Mouse (Mus musculus): ENCODE results near the gene Ugt1a10. TPM values are rescaled to one million over a fixed set of nuclear protein-coding genes. Genes with fewer than 3 reads are reported as not detected.

Ugt1a10 gene
- total RNA-seq (2023) = not detected

DNA sequence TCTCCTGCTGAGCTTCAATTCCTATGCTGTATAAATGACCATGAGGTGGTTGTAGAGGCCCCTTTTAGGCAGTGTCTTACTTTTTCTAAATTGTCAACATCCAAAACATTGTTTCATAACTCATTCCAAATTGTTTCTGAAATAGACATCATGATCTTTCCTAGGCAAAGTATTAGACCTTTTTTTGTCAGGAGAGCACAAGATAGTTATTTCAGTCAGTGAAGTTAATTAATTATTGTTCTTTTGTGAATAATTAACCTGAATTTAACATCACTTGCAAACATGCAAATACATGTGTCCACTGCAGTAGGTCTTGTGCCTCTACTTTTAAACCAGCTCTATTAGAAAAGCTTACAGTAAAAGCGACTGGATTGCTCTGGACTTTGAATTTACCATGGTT lies at the start of gene Ugt1a10:
TSS of gene Ugt1a10 (plus strand) at position 301 of the 400 bp plus-strand sequence.

DNA sequence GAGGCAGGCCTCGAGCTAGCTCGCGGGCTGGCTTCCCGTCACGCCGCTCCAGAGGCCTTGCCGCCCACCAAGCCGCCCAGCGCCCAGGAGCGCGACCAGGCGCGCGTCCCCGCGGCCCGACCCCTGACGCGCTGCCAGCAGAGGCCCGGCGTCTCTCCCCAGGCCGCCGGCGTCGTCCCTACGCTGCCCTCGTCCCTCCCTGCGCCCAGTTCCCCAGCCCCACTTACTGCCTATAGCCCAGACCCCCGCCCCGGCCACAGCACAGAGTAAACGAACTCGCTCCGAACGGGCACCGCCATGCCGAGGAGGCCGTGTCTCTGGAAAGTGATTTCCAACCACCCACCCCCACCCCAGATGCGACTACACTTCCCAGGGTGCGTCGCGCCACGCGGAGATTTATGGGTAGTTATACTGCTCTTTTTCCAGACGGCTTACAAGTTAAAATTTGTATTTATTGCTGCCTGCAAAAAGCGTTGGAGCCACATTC lies 46.9 kb upstream of the Ugt1a10 start, which contains the start of gene Usp40:
TSS of gene Usp40 (minus strand) at position 341 of the 487 bp plus-strand sequence.

DNA sequence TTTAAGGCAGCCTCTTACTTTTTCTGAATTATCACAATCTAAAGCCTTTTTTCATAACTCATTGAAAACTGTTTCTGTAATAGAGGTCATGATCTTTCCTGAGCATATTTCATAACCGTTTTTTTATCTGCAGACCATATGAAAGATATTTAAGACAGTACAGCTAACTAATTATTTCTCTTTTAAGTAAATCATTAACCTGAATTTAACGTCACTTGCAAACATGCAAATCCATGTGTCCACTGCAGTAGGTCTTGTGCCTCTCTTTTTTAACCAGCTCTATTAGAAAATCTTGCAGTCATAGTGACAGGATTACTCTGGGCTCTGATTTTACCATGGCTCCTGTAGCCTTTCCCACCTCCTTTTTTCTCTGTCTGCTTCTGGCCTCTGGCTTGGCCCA lies 15.3 kb downstream of the Ugt1a10 start, which contains the start of gene Ugt1a9:
TSS of gene Ugt1a9 (plus strand) at position 306 of the 400 bp plus-strand sequence.

DNA sequence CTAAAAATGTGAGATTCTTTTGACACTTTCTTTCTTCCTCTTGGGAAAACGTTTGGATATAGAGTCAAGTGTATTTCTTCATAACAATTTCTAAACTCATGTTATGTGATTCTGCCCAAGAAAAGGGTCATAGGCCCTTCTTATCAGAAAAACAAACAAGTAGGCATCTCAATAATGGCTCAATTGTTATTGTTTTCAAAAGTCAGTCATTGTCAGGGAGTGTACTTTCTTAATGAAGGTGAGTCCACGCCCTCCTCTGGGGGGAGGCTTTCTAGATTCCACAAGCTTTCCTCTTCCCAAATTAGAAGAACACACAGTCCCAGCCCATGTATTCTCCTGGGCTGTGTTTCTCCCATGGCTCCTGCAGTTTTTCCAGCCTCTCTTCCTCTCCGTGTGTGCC lies 32.3 kb downstream of the Ugt1a10 start, which contains the start of gene Ugt1a8:
TSS of gene Ugt1a8 (plus strand) at position 301 of the 400 bp plus-strand sequence.

DNA sequence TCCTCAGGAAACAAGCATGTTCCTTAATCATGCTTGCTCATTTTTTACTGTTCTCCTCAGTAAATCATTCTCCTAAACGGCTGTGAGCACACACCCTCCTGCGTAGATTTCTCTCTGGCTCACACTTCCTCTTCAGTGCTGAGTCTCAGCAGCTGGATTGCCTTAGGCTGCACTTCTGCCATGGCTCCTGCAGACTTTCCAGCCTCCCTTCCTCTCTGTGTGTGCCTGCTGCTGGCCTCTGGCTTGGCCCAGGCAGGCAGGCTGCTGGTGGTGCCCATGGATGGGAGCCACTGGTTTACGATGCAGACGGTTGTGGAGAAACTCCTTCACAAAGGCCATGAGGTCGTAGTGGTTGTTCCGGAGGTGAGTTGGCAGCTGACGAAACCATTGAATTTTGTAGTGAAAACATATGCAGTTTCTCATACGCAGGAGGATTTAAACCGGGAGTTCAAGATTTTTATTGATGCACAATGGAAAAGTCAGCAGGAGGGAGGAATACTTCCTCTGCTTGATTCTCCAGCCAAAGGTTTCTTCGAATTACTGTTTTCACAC lies 39.8 kb downstream of the Ugt1a10 start, which contains the start of gene Ugt1a7c:
TSS of gene Ugt1a7c (plus strand) at position 122 of the 552 bp plus-strand sequence.

DNA sequence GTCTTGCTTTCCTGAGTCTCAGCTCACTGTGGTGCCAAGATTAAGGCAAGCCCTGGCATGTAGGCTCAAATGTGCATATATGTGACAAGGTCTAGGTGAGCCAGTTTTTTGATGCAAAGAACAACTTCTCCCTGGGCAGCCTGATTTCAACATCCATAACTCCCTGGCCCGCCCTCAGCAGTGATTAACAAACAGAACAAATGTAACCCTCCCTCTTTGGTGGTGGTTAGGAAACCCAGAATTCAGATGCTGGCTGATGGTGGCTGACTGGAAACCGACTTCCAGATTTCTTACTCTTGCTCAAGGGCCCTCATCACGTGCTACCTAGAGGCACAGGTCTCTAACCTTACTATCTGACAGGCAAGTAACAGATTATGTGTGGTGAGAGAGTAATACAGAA lies 47.8 kb downstream of the Ugt1a10 start, which contains the start of gene Ugt1a6b:
TSS of gene Ugt1a6b (plus strand) at position 234 of the 400 bp plus-strand sequence.

DNA sequence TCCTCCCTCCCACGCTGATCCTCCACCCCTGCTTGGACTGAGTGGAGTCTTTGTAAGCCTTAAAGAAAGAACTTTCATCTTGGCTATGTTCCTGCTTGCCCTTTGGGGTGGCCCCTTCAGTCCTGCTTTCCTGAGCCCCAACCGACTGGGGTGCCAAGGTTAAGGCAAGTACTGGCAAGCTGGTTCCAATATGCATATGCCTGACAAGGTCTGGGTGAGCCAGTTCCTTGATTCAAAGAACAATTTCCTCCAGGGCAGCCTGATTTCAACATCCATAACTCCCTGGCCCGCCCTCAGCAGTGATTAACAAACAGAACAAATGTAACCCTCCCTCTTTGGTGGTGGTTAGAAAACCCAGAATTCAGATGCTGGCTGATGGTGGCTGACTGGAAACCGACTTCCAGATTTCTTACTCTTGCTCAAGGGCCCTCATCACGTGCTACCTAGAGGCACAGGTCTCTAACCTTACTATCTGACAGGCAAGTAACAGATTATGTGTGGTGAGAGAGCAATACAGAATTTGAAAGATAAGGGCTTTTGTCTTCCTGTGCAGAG lies 79.3 kb downstream of the Ugt1a10 start, which contains the start of gene Ugt1a6a:
TSS of gene Ugt1a6a (plus strand) at position 353 of the 555 bp plus-strand sequence.

DNA sequence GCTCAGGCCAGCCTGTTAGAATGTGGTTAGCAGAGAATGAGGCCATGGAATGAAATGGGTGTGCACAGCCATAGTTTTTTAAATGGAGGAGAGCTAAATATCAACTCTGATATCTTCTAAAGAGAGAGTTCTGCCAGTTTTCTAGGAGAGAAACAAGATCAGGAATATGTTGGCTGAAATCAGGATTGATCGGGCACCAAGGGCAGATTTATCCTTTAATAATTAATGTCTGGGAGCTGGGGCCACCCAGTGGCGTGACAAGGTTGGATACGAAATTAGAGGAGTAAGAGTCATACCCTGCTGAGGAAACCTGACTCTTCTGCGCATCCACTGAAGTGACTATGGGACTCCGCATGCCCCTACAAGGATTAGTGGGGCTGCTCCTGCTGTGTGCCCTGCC lies 110.5 kb downstream of the Ugt1a10 start, which contains the start of gene Ugt1a5:
TSS of gene Ugt1a5 (plus strand) at position 302 of the 400 bp plus-strand sequence.

DNA sequence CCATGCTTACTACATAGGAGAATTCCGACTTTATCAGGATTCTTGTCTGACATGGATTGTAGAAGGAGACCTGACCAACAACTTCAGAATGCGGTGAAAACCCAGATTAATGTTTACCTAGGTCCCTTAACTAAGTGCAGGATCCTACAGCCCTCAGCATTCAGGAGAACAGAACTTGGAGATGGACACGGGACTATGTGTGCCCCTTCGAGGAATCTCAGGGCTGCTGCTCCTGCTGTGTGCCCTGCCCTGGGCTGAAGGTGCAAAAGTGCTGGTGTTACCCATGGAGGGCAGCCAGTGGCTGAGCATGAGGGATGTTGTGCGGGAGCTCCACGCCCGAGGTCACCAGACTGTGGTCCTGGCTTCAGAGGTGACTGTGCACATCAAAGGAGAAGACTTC lies 145.3 kb downstream of the Ugt1a10 start, which contains the start of gene Ugt1a2:
TSS of gene Ugt1a2 (plus strand) at position 146 of the 400 bp plus-strand sequence.

DNA sequence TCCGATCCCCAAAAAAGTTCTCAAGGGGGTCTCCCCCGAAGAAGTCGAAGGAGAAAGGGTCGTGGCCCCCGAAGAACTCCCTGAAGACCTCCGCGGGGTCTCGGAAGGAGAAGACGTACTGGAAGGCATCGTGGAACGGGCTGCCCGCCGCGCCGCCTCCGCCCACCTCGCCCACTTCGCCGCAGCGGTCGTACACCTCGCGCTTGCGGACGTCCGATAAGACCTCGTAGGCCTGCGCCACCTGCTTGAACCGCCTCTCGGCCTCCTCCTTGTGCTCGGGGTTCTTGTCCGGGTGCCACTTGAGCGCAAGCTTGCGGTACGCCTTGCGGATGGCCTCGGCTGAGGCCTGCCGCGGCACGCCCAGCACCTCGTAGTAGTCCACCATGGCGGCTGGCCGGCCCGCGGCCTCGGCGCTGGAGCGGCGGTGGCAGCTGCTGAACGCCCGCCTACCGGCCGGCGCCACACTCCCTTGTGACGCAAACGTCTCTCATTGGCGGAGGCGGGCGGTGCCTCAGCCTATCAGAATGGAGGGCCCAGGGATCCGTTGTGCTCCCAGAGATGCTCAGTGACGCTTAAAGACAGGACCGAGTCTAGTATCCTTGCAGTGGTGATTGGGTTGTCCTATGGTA lies 150.2 kb downstream of the Ugt1a10 start, which contains the start of gene Dnajb3:
TSS of gene Dnajb3 (minus strand) at position 489 of the 629 bp plus-strand sequence.

DNA sequence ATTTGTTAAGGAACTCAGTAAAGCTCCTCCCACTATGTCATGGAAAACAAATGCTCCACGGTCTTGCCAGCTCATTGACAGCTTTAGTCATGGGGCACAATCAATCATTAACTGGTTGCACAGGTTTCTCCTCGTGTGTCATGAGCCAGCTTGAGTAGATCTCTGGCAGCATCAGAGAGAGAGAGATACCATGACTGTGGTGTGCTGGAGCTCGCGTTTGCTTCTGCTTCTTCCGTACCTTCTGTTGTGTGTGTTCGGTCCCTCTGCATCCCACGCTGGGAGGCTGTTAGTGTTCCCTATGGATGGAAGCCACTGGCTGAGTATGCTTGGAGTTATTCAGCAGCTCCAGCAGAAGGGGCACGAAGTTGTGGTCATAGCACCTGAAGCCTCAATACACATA lies 156.6 kb downstream of the Ugt1a10 start, which contains the start of gene Ugt1a1:
TSS of gene Ugt1a1 (plus strand) at position 148 of the 400 bp plus-strand sequence.

DNA sequence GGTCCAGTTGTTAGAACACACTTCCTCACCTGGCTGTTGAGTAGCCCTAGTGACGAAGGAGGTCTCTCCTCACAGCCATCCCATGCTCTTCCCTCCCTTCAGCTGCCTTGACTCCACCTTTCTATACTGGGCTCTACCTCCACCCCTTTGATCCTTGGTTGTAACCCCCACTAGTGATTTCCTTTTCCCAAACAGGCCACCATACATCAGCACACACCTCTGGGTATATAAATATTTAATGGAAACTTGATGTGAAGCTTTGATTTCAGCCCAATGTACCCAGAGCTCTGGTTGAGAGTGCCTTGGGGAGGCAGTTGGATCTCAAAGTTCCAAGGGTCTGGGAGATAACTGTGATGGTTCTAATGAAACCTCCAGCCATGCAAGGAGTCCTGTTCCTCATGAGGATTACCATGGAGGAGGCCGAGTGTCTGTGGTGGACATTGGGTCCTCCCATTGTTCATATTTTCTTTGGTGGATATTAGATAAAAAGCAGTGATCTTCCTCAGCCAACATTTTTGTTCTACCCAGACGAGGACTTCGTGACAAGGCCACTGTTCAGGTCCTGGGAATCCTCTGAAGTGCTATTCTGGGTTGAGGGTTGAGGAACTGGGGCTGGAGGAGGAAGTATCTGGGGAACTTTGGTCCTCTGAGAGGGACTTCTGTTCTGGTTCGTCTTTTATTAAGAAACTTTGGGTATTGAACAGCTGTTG lies 171.6 kb downstream of the Ugt1a10 start, which contains the start of gene Mroh2a:
TSS of gene Mroh2a (plus strand) at position 317 of the 710 bp plus-strand sequence.

Other genes starting within 250 kb of the Ugt1a10 start
- 100 to 1,000 TPM; 138 to 162 TPM for gene Dgkd, start 202.1 kb upstream of the Ugt1a10 start, total RNA-seq (2023)
- 1 to 10 TPM; 5.2 to 6.6 TPM for gene Usp40, start 46.8 kb upstream of the Ugt1a10 start, total RNA-seq (2023)
- not detected for gene Ugt1a9, start 15.4 kb downstream of the Ugt1a10 start, total RNA-seq (2023)
- gene Ugt1a8, start 32.4 kb downstream of the Ugt1a10 start, total RNA-seq (2023) = not detected
- 100 to 1,000 TPM in 1 of 2 experiments, 10 to 100 TPM in 1; 93.1 to 108 TPM for gene Ugt1a7c, start 39.7 kb downstream of the Ugt1a10 start, total RNA-seq (2023)
- 10 to 100 TPM; 37.4 to 38.6 TPM for gene Ugt1a6b, start 47.9 kb downstream of the Ugt1a10 start, total RNA-seq (2023)
- 10 to 100 TPM; 33.4 to 34.3 TPM for gene Ugt1a6a, start 79.4 kb downstream of the Ugt1a10 start, total RNA-seq (2023)
- gene Ugt1a5, start 110.6 kb downstream of the Ugt1a10 start, total RNA-seq (2023) = 10 to 100 TPM; 20.3 to 20.9 TPM
- 10 to 100 TPM; 10.2 to 11.9 TPM for gene Ugt1a2, start 145.2 kb downstream of the Ugt1a10 start, total RNA-seq (2023)
- under 1 TPM in 1 of 2 experiments, not detected in 1; 0.33 TPM for gene Dnajb3, start 150.4 kb downstream of the Ugt1a10 start, total RNA-seq (2023)
- 10 to 100 TPM in 1 of 2 experiments, 1 to 10 TPM in 1; 9.5 to 10.5 TPM for gene Ugt1a1, start 156.6 kb downstream of the Ugt1a10 start, total RNA-seq (2023)
- 1 to 10 TPM; 1.2 to 2.9 TPM for gene Mroh2a, start 171.6 kb downstream of the Ugt1a10 start, total RNA-seq (2023)
- gene Hjurp, start 222.2 kb downstream of the Ugt1a10 start, total RNA-seq (2023) = 100 to 1,000 TPM; 180 to 205 TPM
- not detected for gene Trpm8, start 222.3 kb downstream of the Ugt1a10 start, total RNA-seq (2023)

Data from neutrophil, adult 59 days (primary cell).